Mouse (Mus musculus) forebrain, embryonic 10.5 days (tissue): ENCODE data around the gene Senp3. TPM values are rescaled to one million over a fixed set of nuclear protein-coding genes. Genes with fewer than 3 reads are reported as not detected.
"Not testable (repeated sequence)": the region's sequence is repeated elsewhere in the genome, so short reads cannot be mapped to it uniquely, and the experiment has no call there.

Source experiments
- DNase-seq: peaks from one replicate; pipeline ENCODE4 v3.0.0-alpha.2; 2017; ENCODE audit warnings: low spot score; ENCODE audit errors: extremely low spot score
- H3K27ac ChIP-seq: fragments of 300-500 bp; sonication (generic); 2 replicates; pipeline ENCODE4 v1.5.1; 2016; ENCODE audit warnings: mild to moderate bottlenecking
- H3K27me3 ChIP-seq: fragments of 300-500 bp; sonication (generic); 2 replicates; pipeline ENCODE4 v1.6.1; 2016; ENCODE audit warnings: mild to moderate bottlenecking; ENCODE audit not compliant: poor library complexity, severe bottlenecking
- H3K36me3 ChIP-seq: fragments of 300-500 bp; sonication (generic); replicated peaks from 2 replicates; pipeline ENCODE4 v1.6.1; 2016; ENCODE audit warnings: mild to moderate bottlenecking, moderate library complexity
- H3K4me1 ChIP-seq: fragments of 300-500 bp; sonication (generic); 2 replicates; pipeline ENCODE4 v1.6.1; 2016
- H3K4me3 ChIP-seq: fragments of 300-500 bp; sonication (generic); 2 replicates; pipeline ENCODE4 v1.5.1; 2016; ENCODE audit warnings: mild to moderate bottlenecking, moderate library complexity
- H3K9me3 ChIP-seq: fragments of 300-500 bp; sonication (generic); 2 replicates; pipeline ENCODE4 v1.6.1; 2016; ENCODE audit warnings: mild to moderate bottlenecking, moderate library complexity
- WGBS: fragments of 180-500 bp; shearing (Covaris S2); methylation state at CpG from one replicate; pipeline ENCODE4 v1.1.7; 2016; 5-methylcytosine and 5-hydroxymethylcytosine counted together
- polyA plus RNA-seq: library from polyadenylated mRNA; unstranded; fragments of >200 nt; fragmentation: Nextera tagmentation; extraction: Ambion mirVana; gene quantifications from 2 replicates; pipeline ENCODE4 v1.2.1, GENCODE M21; 2016

Gene Senp3
- polyA plus RNA-seq, 1 experiment from 2014 or later, result 128 TPM

- 86% methylated on average over 20 of the region's 20 CpGs for WGBS
- Histone ChIP-seq H3K27ac (no peak overlapping the region), H3K4me3 (no peak overlapping the region), H3K36me3 (no peaks in the 10 kb centered on the region), H3K27me3 (no peaks in the 10 kb centered on the region), H3K4me1 (peaks cover 41% of the 10 kb centered on the region), H3K9me3 (no peaks in the 10 kb centered on the region)
- DNase-seq, result no peak
Measured at GRCm38 (mm10) chr11:69712954-69713672, 31.2 kb upstream of the Senp3 start.

GRCm38 (mm10) chr11:69711082-69711481 is 29.2 kb upstream of the Senp3 start:
- DNase-seq, result no peak
- 78% methylated on average over 2 of the region's 2 CpGs for WGBS

GRCm38 (mm10) chr11:69710470-69710869 is 28.6 kb upstream of the Senp3 start:
- no peak overlapping the region for H3K27ac ChIP-seq
- DNase-seq, result no peak

More at GRCm38 (mm10) chr11:69711082-69711481, 29.2 kb upstream of the Senp3 start:
- no peaks in the 10 kb centered on the region for H3K9me3 ChIP-seq
- H3K36me3 ChIP-seq, result no peaks in the 10 kb centered on the region
- H3K27me3 ChIP-seq, result no peaks in the 10 kb centered on the region
- H3K27ac ChIP-seq, result no peak overlapping the region
- no peak overlapping the region for H3K4me3 ChIP-seq
- peaks cover 35% of the 10 kb centered on the region for H3K4me1 ChIP-seq

GRCm38 (mm10) chr11:69709554-69710446 is 27.9 kb upstream of the Senp3 start:
- WGBS, result 56% methylated on average over 11 of the region's 11 CpGs
- H3K27me3 ChIP-seq, result no peaks in the 10 kb centered on the region
- peaks cover 23% of the 10 kb centered on the region for H3K4me1 ChIP-seq
- no peaks in the 10 kb centered on the region for H3K9me3 ChIP-seq
- no peaks in the 10 kb centered on the region for H3K36me3 ChIP-seq
- DNase-seq, result no peak
- H3K27ac ChIP-seq, result peak overlapping the region; percentile 48
- H3K4me3 ChIP-seq, result no peak overlapping the region

More at GRCm38 (mm10) chr11:69710470-69710869, 28.6 kb upstream of the Senp3 start:
- Histone ChIP-seq H3K36me3 (no peaks in the 10 kb centered on the region), H3K27me3 (no peaks in the 10 kb centered on the region), H3K9me3 (no peaks in the 10 kb centered on the region), H3K4me3 (no peak overlapping the region), H3K4me1 (peaks cover 29% of the 10 kb centered on the region)
- 82% methylated on average over 3 of the region's 3 CpGs for WGBS

GRCm38 (mm10) chr11:69708614-69709265 is 26.9 kb upstream of the Senp3 start:
- H3K4me1 ChIP-seq, result peaks cover 17% of the 10 kb centered on the region
- no peaks in the 10 kb centered on the region for H3K36me3 ChIP-seq
- no peak overlapping the region for H3K27ac ChIP-seq
- WGBS, result 80% methylated on average over 3 of the region's 3 CpGs
- H3K4me3 ChIP-seq, result no peak overlapping the region
- no peaks in the 10 kb centered on the region for H3K27me3 ChIP-seq
- no peak for DNase-seq
- no peaks in the 10 kb centered on the region for H3K9me3 ChIP-seq

- DNase-seq, result no peak
Measured at GRCm38 (mm10) chr11:69707873-69708381, 26.0 kb upstream of the Senp3 start.

GRCm38 (mm10) chr11:69707480-69707847 is 25.6 kb upstream of the Senp3 start:
- Histone ChIP-seq H3K4me3 (no peak overlapping the region), H3K27me3 (no peaks in the 10 kb centered on the region), H3K36me3 (no peaks in the 10 kb centered on the region), H3K9me3 (no peaks in the 10 kb centered on the region), H3K27ac (no peak overlapping the region), H3K4me1 (peaks cover 17% of the 10 kb centered on the region)
- no peak for DNase-seq
- WGBS, result 92% methylated on average over 4 of the region's 4 CpGs

More at GRCm38 (mm10) chr11:69707873-69708381, 26.0 kb upstream of the Senp3 start:
- Histone ChIP-seq H3K27me3 (no peaks in the 10 kb centered on the region), H3K4me1 (peaks cover 17% of the 10 kb centered on the region), H3K9me3 (no peaks in the 10 kb centered on the region), H3K36me3 (no peaks in the 10 kb centered on the region), H3K27ac (no peak overlapping the region), H3K4me3 (no peak overlapping the region)
- 92% methylated on average over 4 of the region's 4 CpGs for WGBS

- WGBS, result 50% methylated on average over 6 of the region's 6 CpGs
- no peak overlapping the region for H3K4me3 ChIP-seq
- no peaks in the 10 kb centered on the region for H3K36me3 ChIP-seq
- H3K27ac ChIP-seq, result no peak overlapping the region
- H3K27me3 ChIP-seq, result no peaks in the 10 kb centered on the region
- H3K4me1 ChIP-seq, result peaks cover 17% of the 10 kb centered on the region
- H3K9me3 ChIP-seq, result no peaks in the 10 kb centered on the region
- no peak for DNase-seq
Measured at GRCm38 (mm10) chr11:69706775-69707479, 25.0 kb upstream of the Senp3 start.

GRCm38 (mm10) chr11:69704613-69705010 is 22.7 kb upstream of the Senp3 start:
- 58% methylated on average over 2 of the region's 2 CpGs for WGBS
- Histone ChIP-seq H3K9me3 (no peaks in the 10 kb centered on the region), H3K4me3 (no peak overlapping the region), H3K27me3 (no peaks in the 10 kb centered on the region), H3K27ac (no peak overlapping the region), H3K4me1 (peaks cover 13% of the 10 kb centered on the region), H3K36me3 (no peaks in the 10 kb centered on the region)
- DNase-seq, result no peak

GRCm38 (mm10) chr11:69703814-69704612 is 22.1 kb upstream of the Senp3 start:
- WGBS, result 75% methylated on average over 8 of the region's 8 CpGs
- no peak overlapping the region for H3K27ac ChIP-seq
- no peaks in the 10 kb centered on the region for H3K9me3 ChIP-seq
- no peaks in the 10 kb centered on the region for H3K27me3 ChIP-seq
- no peak overlapping the region for H3K4me3 ChIP-seq
- 0 out of 2 replicates have a peak, but pooled peaks cover 7% of the 10 kb centered on the region for H3K4me1 ChIP-seq
- no peaks in the 10 kb centered on the region for H3K36me3 ChIP-seq
- DNase-seq, result no peak

GRCm38 (mm10) chr11:69703381-69703780 is 21.5 kb upstream of the Senp3 start:
- not testable (repeated sequence) for H3K4me3 ChIP-seq, H3K36me3 ChIP-seq, H3K4me1 ChIP-seq, H3K9me3 ChIP-seq, H3K27ac ChIP-seq, H3K27me3 ChIP-seq, DNase-seq
- WGBS, result 78% methylated on average over 3 of the region's 3 CpGs
